Mouse (Mus musculus): ENCODE results near the gene Sox5. TPM values are rescaled to one million over a fixed set of nuclear protein-coding genes. Genes with fewer than 3 reads are reported as not detected.
A peak's percentile ranks its signal among the peaks of the same experiment; 100 is the strongest.

Gene Sox5
- 14.1 and 14.3 TPM in 2 replicates for polyA plus RNA-seq (2015; fragmentation: Nextera tagmentation; extraction: Ambion mirVana)

GRCm38 (mm10) chr6:144781431-144782030 lies at the start of gene Sox5:
Gene Sox5, minus strand, starts transcription at chr6:144781977.
- Histone ChIP-seq H3K27ac (peak within 1 kb of the TSS; percentile 80), H3K4me3 (replicated peaks) (peak within 1 kb of the TSS; percentile 79), H3K4me2 (peak within 1 kb of the TSS; percentile 98), H3K27me3 (peaks cover 25% of the 10 kb centered on the region), H3K4me1 (peaks cover 23% of the 10 kb centered on the region), H3K9ac (peak within 1 kb of the TSS; percentile 68), H3K9me3 (replicated peaks) (no peaks in the 10 kb centered on the region), H3K36me3 (no peaks in the 10 kb centered on the region)
- 1% methylated on average over 37 of the region's 47 CpGs for WGBS
- ATAC-seq (replicated peaks; ENCODE audit: low FRiP score), result peak; percentile 71

DNA sequence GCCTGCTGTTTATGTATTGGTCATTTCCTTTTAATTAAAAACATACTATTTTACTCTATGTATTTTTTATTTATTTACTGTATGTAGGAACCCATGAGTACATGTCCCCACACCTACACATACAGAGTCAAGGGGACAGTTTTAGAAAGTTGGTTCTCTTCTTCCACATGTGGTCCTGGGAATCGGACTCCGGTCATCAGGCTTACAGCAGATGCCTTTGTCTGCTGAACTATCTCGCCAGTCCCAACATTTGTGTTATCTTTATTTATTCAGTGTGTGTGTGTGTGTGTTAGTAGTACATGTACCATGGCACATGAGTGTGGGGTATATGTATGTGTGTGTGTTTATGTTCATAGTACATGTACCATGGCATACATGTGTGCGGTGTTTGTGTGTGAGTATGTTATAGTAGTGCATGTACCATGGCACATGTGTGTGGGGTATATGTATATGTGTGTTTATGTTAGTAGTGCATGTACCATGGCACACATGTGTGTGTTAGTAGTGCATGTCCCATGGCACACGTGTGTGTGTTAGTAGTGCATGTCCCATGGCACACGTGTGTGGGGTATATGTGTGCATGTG lies 43.3 kb upstream of the Sox5 start:
- 94% methylated on average over 6 of the region's 6 CpGs for WGBS
- no peak overlapping the region for H3K9ac ChIP-seq
- no peak overlapping the region for H3K27ac ChIP-seq

GRCm38 (mm10) chr6:144824153-144824552 lies 42.4 kb upstream of the Sox5 start:
- H3K4me3 ChIP-seq (replicated peaks), result no peak overlapping the region
- H3K9ac ChIP-seq, result no peak overlapping the region
- no peak overlapping the region for H3K4me2 ChIP-seq
- H3K4me1 ChIP-seq, result peaks cover 8% of the 10 kb centered on the region; the same call in 1 of the 2 replicates
- no peak for ATAC-seq (replicated peaks; ENCODE audit: low FRiP score)
- no peak overlapping the region for H3K27ac ChIP-seq
- no peaks in the 10 kb centered on the region for H3K9me3 ChIP-seq (replicated peaks)
- 79% methylated on average over 12 of the region's 12 CpGs for WGBS
- no peaks in the 10 kb centered on the region for H3K27me3 ChIP-seq
- no peaks in the 10 kb centered on the region for H3K36me3 ChIP-seq

More for the DNA sequence above, 43.3 kb upstream of the Sox5 start:
- H3K4me3 ChIP-seq (replicated peaks), result no peak overlapping the region
- no peak overlapping the region for H3K4me2 ChIP-seq
- H3K36me3 ChIP-seq, result no peaks in the 10 kb centered on the region
- H3K9me3 ChIP-seq (replicated peaks), result no peaks in the 10 kb centered on the region
- H3K27me3 ChIP-seq, result no peaks in the 10 kb centered on the region
- peaks cover 8% of the 10 kb centered on the region; the same call in 1 of the 2 replicates for H3K4me1 ChIP-seq
- ATAC-seq (replicated peaks; ENCODE audit: low FRiP score), result no peak

GRCm38 (mm10) chr6:144822594-144822993 lies 40.8 kb upstream of the Sox5 start:
- no peak overlapping the region for H3K27ac ChIP-seq
- WGBS, result 54% methylated on average over 14 of the region's 14 CpGs
- no peak overlapping the region for H3K4me3 ChIP-seq (replicated peaks)
- H3K36me3 ChIP-seq, result no peaks in the 10 kb centered on the region
- no peaks in the 10 kb centered on the region for H3K27me3 ChIP-seq
- no peaks in the 10 kb centered on the region for H3K9me3 ChIP-seq (replicated peaks)
- no peak overlapping the region for H3K9ac ChIP-seq
- no peak overlapping the region; the same call in 1 of the 2 replicates for H3K4me2 ChIP-seq
- H3K4me1 ChIP-seq, result peaks cover 8% of the 10 kb centered on the region; the same call in 1 of the 2 replicates
- no peak for ATAC-seq (replicated peaks; ENCODE audit: low FRiP score)

DNA sequence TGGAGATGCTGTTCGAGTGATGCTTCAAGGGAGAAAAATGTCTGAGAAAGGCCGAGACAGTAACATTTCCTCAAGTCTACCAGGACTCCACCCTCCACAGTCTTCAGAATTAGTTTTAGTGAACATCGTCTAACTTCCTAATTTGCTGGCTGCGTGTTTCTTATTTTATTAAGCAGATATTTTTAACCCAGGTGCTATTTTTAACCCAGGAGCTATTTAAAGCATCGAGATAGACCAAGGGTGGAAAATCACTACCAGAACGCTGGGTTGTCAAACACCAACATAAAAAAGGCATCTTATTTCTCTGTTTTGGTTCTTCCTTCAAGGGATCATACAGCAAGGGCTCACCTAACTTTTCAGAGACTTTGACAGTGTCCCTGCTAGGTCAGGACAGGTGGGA lies 39.2 kb upstream of the Sox5 start:
- no peak overlapping the region for H3K4me3 ChIP-seq (replicated peaks)
- 86% methylated on average over 6 of the region's 6 CpGs for WGBS
- no peaks in the 10 kb centered on the region for H3K27me3 ChIP-seq
- H3K4me2 ChIP-seq, result no peak overlapping the region
- no peaks in the 10 kb centered on the region for H3K9me3 ChIP-seq (replicated peaks)
- H3K9ac ChIP-seq, result no peak overlapping the region
- H3K27ac ChIP-seq, result no peak overlapping the region
- H3K4me1 ChIP-seq, result peaks cover 8% of the 10 kb centered on the region; the same call in 1 of the 2 replicates
- H3K36me3 ChIP-seq, result no peaks in the 10 kb centered on the region
- ATAC-seq (replicated peaks; ENCODE audit: low FRiP score), result no peak

GRCm38 (mm10) chr6:144818016-144818415 lies 36.2 kb upstream of the Sox5 start:
- H3K4me3 ChIP-seq (replicated peaks), result no peak overlapping the region
- H3K36me3 ChIP-seq, result no peaks in the 10 kb centered on the region
- WGBS, result 86% methylated on average over 4 of the region's 4 CpGs
- H3K27me3 ChIP-seq, result no peaks in the 10 kb centered on the region
- H3K9ac ChIP-seq, result no peak overlapping the region
- no peak overlapping the region for H3K27ac ChIP-seq
- ATAC-seq (replicated peaks; ENCODE audit: low FRiP score), result no peak
- no peaks in the 10 kb centered on the region for H3K9me3 ChIP-seq (replicated peaks)
- no peak overlapping the region for H3K4me2 ChIP-seq
- H3K4me1 ChIP-seq, result peaks cover 18% of the 10 kb centered on the region

DNA sequence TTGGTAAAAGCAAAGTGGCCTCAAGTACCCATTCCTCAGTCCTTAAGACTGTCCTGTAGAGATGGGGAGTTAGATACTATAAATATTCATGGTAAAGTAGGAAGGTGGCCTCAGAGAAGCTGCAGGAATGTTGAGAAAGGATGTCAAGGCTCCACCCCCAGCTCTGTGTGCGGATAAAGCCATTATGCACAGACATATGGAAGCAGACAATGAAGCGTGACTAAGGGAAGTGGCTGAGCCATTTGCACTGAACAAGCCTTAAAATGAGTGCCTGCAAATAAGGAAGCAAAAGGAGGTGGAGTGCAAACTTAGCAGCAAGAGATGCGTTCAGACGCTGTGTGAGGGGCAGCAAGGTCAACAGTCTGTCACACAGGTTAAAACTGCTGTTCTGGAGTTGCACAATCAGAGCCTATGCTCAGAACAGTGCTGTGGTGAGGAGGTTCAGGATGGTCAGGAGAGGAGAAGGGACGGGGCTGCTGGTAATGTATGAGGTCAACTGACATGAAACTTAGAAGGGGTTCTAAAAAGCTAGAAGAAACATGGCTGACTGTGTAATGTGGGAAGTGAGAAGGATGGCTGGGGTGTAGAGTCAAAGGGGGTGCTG lies 35.7 kb upstream of the Sox5 start:
- Histone ChIP-seq H3K36me3 (no peaks in the 10 kb centered on the region), H3K9me3 (replicated peaks) (no peaks in the 10 kb centered on the region), H3K9ac (no peak overlapping the region), H3K4me1 (peaks cover 13% of the 10 kb centered on the region), H3K27me3 (no peaks in the 10 kb centered on the region), H3K4me3 (replicated peaks) (no peak overlapping the region), H3K4me2 (no peak overlapping the region), H3K27ac (no peak overlapping the region)
- 66% methylated on average over 5 of the region's 5 CpGs for WGBS
- no peak for ATAC-seq (replicated peaks; ENCODE audit: low FRiP score)

- Histone ChIP-seq H3K36me3 (no peaks in the 10 kb centered on the region), H3K27ac (peak overlapping the region; percentile 27; the same call in 1 of the 2 replicates)
- WGBS, result 22% methylated on average over 5 of the region's 5 CpGs
Observed at GRCm38 (mm10) chr6:144815542-144815941, 33.8 kb upstream of the Sox5 start.

DNA sequence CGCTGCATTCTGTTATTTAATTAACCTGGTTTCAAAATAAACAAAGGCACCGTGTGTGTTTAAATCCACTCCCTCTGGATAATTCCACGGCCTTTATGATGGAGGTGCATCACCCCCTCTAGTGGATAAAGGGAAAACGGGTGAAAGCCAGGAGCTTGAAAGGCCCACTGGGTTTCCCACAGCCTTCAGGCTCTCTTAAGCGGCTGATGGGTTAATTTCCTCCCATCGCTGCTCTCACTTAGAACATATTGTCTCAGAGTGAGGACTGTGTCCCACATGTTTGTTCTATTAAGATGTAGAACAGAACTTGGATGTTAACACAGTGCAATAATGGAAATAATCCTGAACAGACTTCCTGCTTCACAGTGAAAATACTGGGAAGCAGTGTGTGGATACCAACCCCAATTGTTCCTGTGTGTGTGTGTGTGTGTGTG lies 33.2 kb upstream of the Sox5 start:
- ATAC-seq (replicated peaks; ENCODE audit: low FRiP score), result peak; percentile 56
- Histone ChIP-seq H3K4me3 (replicated peaks) (no peak overlapping the region), H3K9me3 (replicated peaks) (no peaks in the 10 kb centered on the region), H3K9ac (no peak overlapping the region), H3K36me3 (no peaks in the 10 kb centered on the region), H3K4me1 (peaks cover 10% of the 10 kb centered on the region), H3K27ac (no peak overlapping the region), H3K4me2 (no peak overlapping the region), H3K27me3 (no peaks in the 10 kb centered on the region)
- WGBS, result 9% methylated on average over 6 of the region's 6 CpGs

More at GRCm38 (mm10) chr6:144815542-144815941, 33.8 kb upstream of the Sox5 start:
- H3K9ac ChIP-seq, result no peak overlapping the region
- ATAC-seq (replicated peaks; ENCODE audit: low FRiP score), result peak; percentile 52; the same call in 1 of the 2 replicates
- peaks cover 10% of the 10 kb centered on the region for H3K4me1 ChIP-seq
- H3K4me2 ChIP-seq, result no peak overlapping the region
- H3K27me3 ChIP-seq, result no peaks in the 10 kb centered on the region
- H3K9me3 ChIP-seq (replicated peaks), result no peaks in the 10 kb centered on the region
- no peak overlapping the region for H3K4me3 ChIP-seq (replicated peaks)

GRCm38 (mm10) chr6:144804321-144804720 lies 22.5 kb upstream of the Sox5 start:
- H3K9me3 ChIP-seq (replicated peaks), result 0 out of 2 replicates have a peak, but pooled peaks cover 7% of the 10 kb centered on the region
- H3K27me3 ChIP-seq, result no peaks in the 10 kb centered on the region
- no peak overlapping the region for H3K4me2 ChIP-seq
- no peak overlapping the region for H3K4me3 ChIP-seq (replicated peaks)
- ATAC-seq (replicated peaks; ENCODE audit: low FRiP score), result no peak
- H3K4me1 ChIP-seq, result no peaks in the 10 kb centered on the region
- H3K9ac ChIP-seq, result no peak overlapping the region
- WGBS, result 81% methylated on average over 5 of the region's 5 CpGs
- H3K27ac ChIP-seq, result no peak overlapping the region
- H3K36me3 ChIP-seq, result no peaks in the 10 kb centered on the region

- H3K27me3 ChIP-seq, result no peaks in the 10 kb centered on the region
- 0 out of 2 replicates have a peak, but pooled peaks cover 7% of the 10 kb centered on the region for H3K9me3 ChIP-seq (replicated peaks)
- no peak overlapping the region for H3K4me2 ChIP-seq
- no peak overlapping the region for H3K4me3 ChIP-seq (replicated peaks)
- WGBS, result 96% methylated on average over 1 of the region's 1 CpGs
- H3K9ac ChIP-seq, result no peak overlapping the region
- H3K36me3 ChIP-seq, result no peaks in the 10 kb centered on the region
- no peak overlapping the region for H3K27ac ChIP-seq
- ATAC-seq (replicated peaks; ENCODE audit: low FRiP score), result no peak
- H3K4me1 ChIP-seq, result no peaks in the 10 kb centered on the region
Observed at GRCm38 (mm10) chr6:144803063-144803462, 21.3 kb upstream of the Sox5 start.

- WGBS, result 70% methylated on average over 3 of the region's 3 CpGs
- Histone ChIP-seq H3K27ac (no peak overlapping the region), H3K9me3 (replicated peaks) (no peaks in the 10 kb centered on the region), H3K4me3 (replicated peaks) (no peak overlapping the region), H3K9ac (no peak overlapping the region), H3K36me3 (no peaks in the 10 kb centered on the region), H3K4me1 (peaks cover 4% of the 10 kb centered on the region), H3K4me2 (no peak overlapping the region), H3K27me3 (no peaks in the 10 kb centered on the region)
- ATAC-seq (replicated peaks; ENCODE audit: low FRiP score), result no peak
Observed at GRCm38 (mm10) chr6:144794356-144794755, 12.6 kb upstream of the Sox5 start.

Measured in kidney, embryonic 15.5 days (tissue).